Mouse (Mus musculus): ENCODE measurements around the gene Zfp385b.

Zfp385b gene

DNA sequence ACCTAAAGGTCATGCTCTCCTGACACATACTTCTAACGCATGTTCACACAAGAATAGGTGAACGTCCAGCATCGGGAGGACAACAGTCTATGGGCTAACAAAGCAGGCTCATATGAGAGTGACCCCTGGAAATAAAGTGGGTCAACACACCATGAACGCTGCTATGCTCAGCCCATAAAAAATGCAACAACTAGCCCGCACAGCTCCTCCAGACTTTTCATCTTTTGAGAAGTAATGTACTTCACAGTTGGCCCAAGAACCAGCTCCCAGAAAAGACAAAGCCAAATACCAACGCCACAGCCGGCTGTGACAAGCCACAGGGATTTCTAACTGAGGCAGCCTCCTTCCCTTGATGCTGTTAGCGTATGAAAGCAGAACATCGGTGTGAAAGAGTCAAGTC is 112.3 kb downstream of the Zfp385b start:
- DNase-seq (ENCODE audit: extremely low spot score, low spot score) = no peak

DNA sequence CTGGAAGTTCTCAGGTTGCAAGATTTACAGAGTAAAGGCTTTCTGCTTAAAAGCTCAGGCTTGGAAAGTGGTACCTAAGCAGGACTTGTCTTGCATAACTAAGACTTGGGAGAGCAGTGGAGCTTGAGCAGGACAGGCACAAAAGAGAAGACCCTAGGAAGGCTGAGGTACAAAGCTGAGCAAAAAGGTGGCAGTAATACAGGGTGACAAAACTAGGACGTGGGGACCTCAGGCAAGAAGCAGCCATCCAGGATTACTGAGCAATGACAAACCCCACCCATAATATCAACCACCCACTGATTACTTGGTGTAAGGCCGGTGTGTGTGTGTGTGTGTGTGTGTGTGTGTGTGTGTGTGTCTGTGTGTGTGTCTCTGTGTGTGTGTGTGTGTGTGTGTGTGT is 114.0 kb downstream of the Zfp385b start:
- DNase-seq (ENCODE audit: extremely low spot score, low spot score) = no peak

GRCm38 (mm10) chr2:77703080-77703479 is 116.4 kb downstream of the Zfp385b start:
- DNase-seq (ENCODE audit: extremely low spot score, low spot score) = no peak

- no peak for DNase-seq (ENCODE audit: extremely low spot score, low spot score)
Observed at GRCm38 (mm10) chr2:77691174-77691573, 128.3 kb downstream of the Zfp385b start.

GRCm38 (mm10) chr2:77690316-77690715 is 129.1 kb downstream of the Zfp385b start:
- DNase-seq (ENCODE audit: extremely low spot score, low spot score) = no peak

DNA sequence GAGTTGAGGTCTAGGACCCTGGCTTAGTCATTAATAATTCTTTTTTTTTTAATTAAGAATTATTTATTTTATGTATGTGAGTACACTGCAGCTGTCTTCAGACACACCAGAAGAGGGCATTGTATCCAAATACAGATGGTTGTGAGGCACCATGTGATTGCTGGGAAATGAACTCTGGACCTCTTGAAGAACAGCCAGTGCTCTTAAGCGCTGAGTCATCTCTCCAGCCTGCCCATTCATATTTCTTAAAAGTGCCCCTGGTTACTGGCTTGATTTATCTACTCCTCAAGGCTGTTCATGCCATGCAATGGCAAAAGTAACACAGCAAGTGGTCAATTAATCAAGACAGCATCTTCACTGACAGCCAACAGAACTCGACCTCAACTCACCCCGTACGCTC is 130.8 kb downstream of the Zfp385b start:
- DNase-seq (ENCODE audit: extremely low spot score, low spot score) = no peak

GRCm38 (mm10) chr2:77684088-77684487 is 135.4 kb downstream of the Zfp385b start:
- DNase-seq (ENCODE audit: extremely low spot score, low spot score) = no peak

GRCm38 (mm10) chr2:77682205-77682604 is 137.2 kb downstream of the Zfp385b start:
- DNase-seq (ENCODE audit: extremely low spot score, low spot score) = no peak

DNA sequence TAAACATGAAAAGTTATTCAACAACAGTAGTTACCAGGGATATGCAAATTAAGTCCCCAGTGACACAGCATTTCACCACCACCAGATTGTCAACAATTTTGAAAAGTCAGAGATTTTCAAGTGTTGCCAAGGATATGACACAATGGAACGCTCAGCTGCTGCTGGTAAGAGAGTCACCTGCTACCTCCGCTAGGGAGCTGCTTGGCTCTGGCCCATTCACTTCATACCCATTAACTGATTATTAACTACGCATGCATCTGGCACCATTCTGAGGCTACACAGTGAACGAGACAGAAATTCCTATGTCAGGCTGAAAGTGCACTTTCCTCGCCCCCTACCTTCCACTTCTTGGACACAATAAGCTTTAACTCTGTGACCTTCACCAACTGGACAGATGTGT is 137.7 kb downstream of the Zfp385b start:
- no peak for DNase-seq (ENCODE audit: extremely low spot score, low spot score)

GRCm38 (mm10) chr2:77673770-77674169 is 145.7 kb downstream of the Zfp385b start:
- DNase-seq (ENCODE audit: extremely low spot score, low spot score) = no peak

DNA sequence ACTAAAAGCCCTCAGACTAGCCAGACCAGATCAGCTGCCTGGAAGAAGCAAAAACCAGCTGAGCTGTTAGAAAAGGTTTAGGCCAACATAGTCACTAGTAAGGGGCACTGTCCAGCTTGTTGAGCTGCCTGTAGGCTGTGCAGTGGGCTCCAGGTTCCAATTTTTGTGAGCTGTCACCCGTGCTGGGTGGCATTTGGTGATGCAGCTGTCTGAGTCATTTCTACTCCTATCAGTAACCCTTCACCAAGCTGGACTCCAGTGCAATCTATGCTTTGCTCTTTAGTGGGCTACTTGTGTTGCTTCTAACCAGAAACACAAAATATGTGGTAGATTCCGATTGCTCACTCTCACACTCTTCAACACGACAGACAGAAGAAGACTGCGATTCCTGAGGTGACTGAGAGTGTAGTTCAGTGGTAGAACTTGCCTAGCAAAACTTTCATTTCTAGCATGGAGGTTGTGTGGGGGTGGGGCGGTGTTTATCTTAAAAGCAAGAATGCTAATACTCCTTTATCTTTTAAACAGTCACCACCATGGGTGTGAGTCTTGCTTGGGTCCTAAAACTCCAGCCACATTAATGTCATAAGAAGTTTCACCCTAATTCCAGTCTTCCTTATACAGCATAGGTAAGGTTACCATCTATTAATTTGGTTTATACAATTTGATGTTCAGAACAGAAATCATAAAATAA is 147.1 kb downstream of the Zfp385b start:
- no peak for DNase-seq (ENCODE audit: extremely low spot score, low spot score)

DNA sequence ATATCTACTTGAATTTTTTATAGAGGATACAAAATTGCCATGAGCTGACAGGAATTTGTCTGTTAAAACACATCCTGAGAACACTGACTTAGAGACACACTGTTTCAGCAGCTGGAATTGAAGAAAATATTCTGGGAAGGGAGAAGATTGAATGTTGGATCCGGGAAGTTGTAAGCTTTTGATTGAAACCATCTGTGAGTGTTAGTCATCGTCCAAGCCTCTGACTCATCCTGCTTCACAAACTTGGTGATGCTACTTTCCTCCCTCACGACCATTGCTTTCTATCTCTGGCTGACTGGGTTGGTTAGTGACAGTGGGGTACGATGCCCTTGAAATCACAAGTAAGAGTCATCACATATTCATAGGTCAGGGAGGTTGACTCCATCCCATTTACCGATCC is 157.3 kb downstream of the Zfp385b start:
- no peak for DNase-seq (ENCODE audit: extremely low spot score, low spot score)

GRCm38 (mm10) chr2:77653686-77654085 is 165.8 kb downstream of the Zfp385b start:
- DNase-seq (ENCODE audit: extremely low spot score, low spot score) = no peak

- no peak for DNase-seq (ENCODE audit: extremely low spot score, low spot score)
Observed at GRCm38 (mm10) chr2:77641521-77642170, 177.8 kb downstream of the Zfp385b start.

GRCm38 (mm10) chr2:77639993-77640392 is 179.4 kb downstream of the Zfp385b start:
- no peak for DNase-seq (ENCODE audit: extremely low spot score, low spot score)

DNA sequence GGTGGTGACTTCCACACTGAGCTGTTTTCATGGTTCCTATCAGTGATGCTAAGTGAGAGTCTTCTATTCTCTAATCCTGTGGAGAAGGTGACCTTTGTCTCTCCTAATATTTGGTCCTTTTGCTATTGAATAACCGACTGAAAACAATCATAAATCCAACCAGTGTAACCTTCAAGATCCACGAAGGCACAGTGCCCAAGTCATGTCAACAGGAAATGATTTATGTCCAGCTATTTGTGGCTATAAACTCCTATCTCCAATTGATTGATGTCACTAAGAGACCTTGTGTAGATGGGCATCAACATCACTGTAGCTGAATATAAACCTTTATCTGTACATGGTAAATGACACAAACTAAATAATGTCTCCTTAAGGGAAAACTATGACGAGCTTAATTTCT is 187.8 kb downstream of the Zfp385b start:
- no peak for DNase-seq (ENCODE audit: extremely low spot score, low spot score)

DNA sequence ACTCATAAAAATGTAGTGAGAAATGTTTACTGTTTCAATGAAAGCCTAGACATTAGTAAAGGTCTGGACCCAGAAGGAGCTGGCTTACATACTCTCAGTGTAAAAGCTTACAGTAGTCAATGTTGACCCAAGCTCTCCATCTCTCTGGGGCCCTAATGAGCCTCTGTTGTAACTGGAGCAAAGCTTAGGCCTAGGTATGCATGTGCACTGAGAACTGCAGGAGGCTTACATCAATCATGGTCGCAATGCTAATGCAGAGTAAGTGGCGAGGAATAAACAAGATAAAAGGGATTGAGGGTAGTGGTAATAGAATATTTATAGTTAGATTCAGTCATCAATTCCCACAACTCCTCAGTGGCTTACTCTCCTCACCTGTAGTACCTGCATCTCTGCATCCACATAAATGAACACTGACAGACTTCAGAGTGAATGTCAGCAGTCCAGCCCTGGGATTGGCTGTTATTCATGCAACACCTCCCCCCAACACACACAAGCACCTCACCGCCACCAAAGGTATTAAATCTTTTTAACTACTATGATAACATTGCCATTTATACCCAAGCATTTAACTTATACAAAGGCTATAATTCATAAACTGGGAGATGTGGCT is 191.7 kb downstream of the Zfp385b start:
- no peak for DNase-seq (ENCODE audit: extremely low spot score, low spot score)

DNA sequence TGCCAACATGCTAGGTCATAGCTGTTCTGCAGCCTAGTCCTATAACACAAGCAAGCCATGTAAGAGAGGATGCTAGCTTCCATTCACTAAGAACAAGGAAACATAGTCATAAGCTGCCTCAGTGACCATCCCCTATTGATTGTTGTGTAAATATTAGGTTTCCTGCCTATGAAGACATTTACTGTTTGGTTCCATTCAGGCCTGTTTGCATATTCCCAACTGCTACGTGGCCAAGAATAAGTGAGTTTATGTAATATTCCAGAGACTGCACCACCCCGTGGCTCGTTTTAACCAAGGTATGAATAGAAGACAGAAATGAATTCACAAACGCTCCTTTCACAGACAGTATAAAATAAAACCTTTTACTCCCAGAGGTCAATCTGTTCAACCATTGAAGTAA is 200.8 kb downstream of the Zfp385b start:
- DNase-seq (ENCODE audit: extremely low spot score, low spot score) = no peak

DNA sequence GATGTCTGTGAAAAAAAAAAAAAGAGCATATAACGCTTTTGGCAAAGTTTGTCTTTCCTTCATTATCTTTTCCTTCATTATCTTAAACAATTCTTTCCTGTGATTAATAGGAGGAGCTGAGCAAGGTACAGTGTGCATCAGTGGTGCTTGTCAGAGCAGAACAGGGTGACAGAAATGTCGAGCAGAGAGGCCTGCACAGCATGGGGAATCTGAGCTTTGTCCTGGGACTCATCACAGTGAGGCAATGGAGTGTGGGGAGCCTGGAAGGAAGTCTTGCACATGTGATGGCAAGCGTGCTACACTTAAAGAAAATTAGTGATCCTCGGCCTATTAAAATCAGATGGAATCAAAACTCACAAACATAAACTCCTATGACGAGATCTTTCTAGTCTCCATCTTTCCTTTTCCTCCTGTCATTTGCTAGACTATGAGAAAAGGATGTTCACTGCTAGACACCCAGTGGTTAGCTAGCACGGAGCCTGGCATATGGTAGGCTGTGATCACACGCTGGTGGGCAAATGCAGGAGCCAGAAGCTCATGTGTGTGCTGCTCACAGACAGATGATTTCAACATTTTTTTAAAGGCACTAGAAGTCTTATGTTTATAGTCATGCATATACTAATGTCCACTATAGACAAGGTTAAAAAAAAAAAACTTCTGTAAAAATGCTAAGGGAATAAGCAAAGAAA is 209.0 kb downstream of the Zfp385b start:
- no peak for DNase-seq (ENCODE audit: extremely low spot score, low spot score)

- DNase-seq (ENCODE audit: extremely low spot score, low spot score) = no peak
Observed at GRCm38 (mm10) chr2:77609452-77609851, 210.0 kb downstream of the Zfp385b start.

DNA sequence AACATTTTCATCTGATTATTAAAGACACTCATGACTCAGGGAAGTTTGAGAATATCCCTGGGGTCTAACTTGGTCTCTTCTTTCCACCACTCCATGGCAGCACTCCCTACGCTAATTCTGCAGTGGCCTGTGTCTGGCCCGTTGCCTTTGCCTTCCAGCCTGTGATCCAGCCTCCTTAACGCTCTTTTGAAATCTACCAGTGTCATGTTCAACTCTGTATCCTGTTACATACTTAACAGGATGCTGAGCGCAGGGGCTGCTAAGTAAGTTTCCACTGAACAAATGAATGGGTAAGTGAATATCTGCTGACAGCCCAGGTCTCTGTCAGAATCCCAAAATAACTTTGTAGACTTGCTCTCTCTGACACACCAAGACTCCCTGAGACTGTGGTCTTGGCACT is 210.8 kb downstream of the Zfp385b start:
- no peak for DNase-seq (ENCODE audit: extremely low spot score, low spot score)

DNA sequence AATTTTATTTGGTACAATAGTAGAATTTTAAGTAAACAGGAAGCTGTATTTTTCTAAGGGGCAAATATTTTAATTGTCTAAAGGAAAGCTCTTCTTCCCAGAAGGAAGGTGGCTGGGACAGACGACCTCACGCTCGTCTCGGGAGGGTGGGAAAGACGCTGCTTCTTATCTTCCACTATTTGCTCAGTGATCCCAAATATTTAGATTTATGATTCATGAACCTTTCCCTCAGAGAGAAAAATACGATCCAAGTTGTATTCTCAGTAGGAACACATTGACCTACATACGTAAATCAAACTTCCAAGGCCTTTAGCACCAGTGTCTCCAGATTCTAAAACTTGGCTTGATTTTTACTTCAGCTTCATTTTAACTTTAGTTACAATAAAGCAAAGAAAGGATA is 226.0 kb downstream of the Zfp385b start:
- no peak for DNase-seq (ENCODE audit: extremely low spot score, low spot score)
